Mouse (Mus musculus) limb, embryonic 13.5 days (tissue): ENCODE results near the gene Abtb1. TPM values are rescaled to one million over a fixed set of nuclear protein-coding genes. Genes with fewer than 3 reads are reported as not detected.

Source experiments
- ATAC-seq: fragments of 200-750 bp; cut with Nextera tagmentation; 2 replicates; pipeline ENCODE4 v1.8.0; 2017; ENCODE audit warnings: low read depth, moderate number of reproducible peaks, moderate TSS enrichment; ENCODE audit not compliant: low FRiP score
- H3K27ac ChIP-seq: fragments of 300-500 bp; sonication (generic); 2 replicates; pipeline ENCODE4 v1.5.1; 2015; ENCODE audit warnings: inconsistent platforms, mild to moderate bottlenecking, moderate library complexity
- H3K27me3 ChIP-seq: fragments of 300-500 bp; sonication (generic); 2 replicates; pipeline ENCODE4 v1.6.1; 2015; ENCODE audit warnings: mild to moderate bottlenecking, inconsistent platforms
- H3K36me3 ChIP-seq: fragments of 300-500 bp; sonication (generic); 2 replicates; pipeline ENCODE4 v1.6.1; 2015; ENCODE audit warnings: inconsistent platforms, mild to moderate bottlenecking, moderate library complexity
- H3K4me1 ChIP-seq: fragments of 300-500 bp; sonication (generic); 2 replicates; pipeline ENCODE4 v1.6.1; 2015; ENCODE audit warnings: inconsistent platforms
- H3K4me2 ChIP-seq: fragments of 300-500 bp; sonication (generic); replicated peaks from 2 replicates; pipeline ENCODE4 v1.6.1; 2015; ENCODE audit warnings: inconsistent platforms, mild to moderate bottlenecking, moderate library complexity
- H3K4me3 ChIP-seq: fragments of 300-500 bp; sonication (generic); 2 replicates; pipeline ENCODE4 v1.5.1; 2015; ENCODE audit warnings: moderate library complexity, mild to moderate bottlenecking, inconsistent platforms
- H3K9ac ChIP-seq: fragments of 300-500 bp; sonication (generic); 2 replicates; pipeline ENCODE4 v1.6.1; 2015; ENCODE audit warnings: mild to moderate bottlenecking, inconsistent platforms
- H3K9me3 ChIP-seq: fragments of 300-500 bp; sonication (generic); 2 replicates; pipeline ENCODE4 v1.6.1; 2016; ENCODE audit warnings: inconsistent platforms
- WGBS: fragments of 180-500 bp; shearing (Covaris S2); methylation state at CpG from one replicate; pipeline ENCODE4 v1.1.7; 2015; 5-methylcytosine and 5-hydroxymethylcytosine counted together
- polyA plus RNA-seq: library from polyadenylated mRNA; unstranded; fragments of >200 nt; fragmentation: Nextera tagmentation; extraction: Ambion mirVana; gene quantifications from 2 replicates; pipeline ENCODE4 v1.2.1, GENCODE M21; 2015

Gene Abtb1
- polyA plus RNA-seq = 28.0 and 30.2 TPM in 2 replicates

- H3K9ac ChIP-seq = peak within 1 kb of the TSS; percentile 86
- peaks cover 33% of the 10 kb centered on the region for H3K36me3 ChIP-seq
- no peaks in the 10 kb centered on the region for H3K9me3 ChIP-seq
- H3K4me1 ChIP-seq = peaks cover 27% of the 10 kb centered on the region
- H3K4me3 ChIP-seq = peak within 1 kb of the TSS; percentile 82
- H3K27ac ChIP-seq = peak within 1 kb of the TSS; percentile 79
- peak; percentile 97 for ATAC-seq
- H3K27me3 ChIP-seq = no peaks in the 10 kb centered on the region
- peak within 1 kb of the TSS; percentile 89 for H3K4me2 ChIP-seq
- WGBS = under 1% methylated on average over 71 of the region's 72 CpGs
These were observed at the start of gene Abtb1 for GRCm38 (mm10) chr6:88841781-88842689. Gene Abtb1, minus strand, starts transcription at chr6:88841984.

- Histone ChIP-seq H3K27me3 (no peaks in the 10 kb centered on the region), H3K27ac (no peak overlapping the region), H3K9me3 (no peaks in the 10 kb centered on the region), H3K9ac (no peak overlapping the region), H3K4me1 (peaks cover 6% of the 10 kb centered on the region; the same call in 1 of the 2 replicates), H3K4me3 (no peak overlapping the region), H3K36me3 (peaks cover 99% of the 10 kb centered on the region), H3K4me2 (no peak overlapping the region)
- 90% methylated on average over 7 of the region's 7 CpGs for WGBS
- ATAC-seq = no peak
These were observed 49.0 kb upstream of the Abtb1 start for GRCm38 (mm10) chr6:88890832-88891231.

GRCm38 (mm10) chr6:88889410-88890042 lies 47.7 kb upstream of the Abtb1 start:
- Histone ChIP-seq H3K9me3 (no peaks in the 10 kb centered on the region), H3K27ac (no peak overlapping the region), H3K9ac (no peak overlapping the region), H3K4me3 (no peak overlapping the region), H3K36me3 (peaks cover 99% of the 10 kb centered on the region), H3K27me3 (no peaks in the 10 kb centered on the region), H3K4me2 (no peak overlapping the region), H3K4me1 (no peaks in the 10 kb centered on the region)
- 91% methylated on average over 13 of the region's 13 CpGs for WGBS
- no peak for ATAC-seq

GRCm38 (mm10) chr6:88886417-88886967 lies 44.7 kb upstream of the Abtb1 start:
- peak; percentile 80; the same call in 1 of the 2 replicates for ATAC-seq
- no peak overlapping the region for H3K27ac ChIP-seq
- 63% methylated on average over 2 of the region's 2 CpGs for WGBS

GRCm38 (mm10) chr6:88885644-88886416 lies 44.0 kb upstream of the Abtb1 start:
- Histone ChIP-seq H3K9me3 (no peaks in the 10 kb centered on the region), H3K9ac (no peak overlapping the region), H3K36me3 (peaks cover 97% of the 10 kb centered on the region), H3K4me1 (no peaks in the 10 kb centered on the region), H3K4me2 (no peak overlapping the region), H3K27ac (no peak overlapping the region), H3K4me3 (no peak overlapping the region), H3K27me3 (no peaks in the 10 kb centered on the region)
- ATAC-seq = no peak
- WGBS = 94% methylated on average over 12 of the region's 12 CpGs

More at GRCm38 (mm10) chr6:88886417-88886967, 44.7 kb upstream of the Abtb1 start:
- no peak overlapping the region for H3K4me2 ChIP-seq
- no peak overlapping the region for H3K9ac ChIP-seq
- no peaks in the 10 kb centered on the region for H3K9me3 ChIP-seq
- H3K36me3 ChIP-seq = peaks cover 98% of the 10 kb centered on the region
- no peaks in the 10 kb centered on the region for H3K27me3 ChIP-seq
- H3K4me1 ChIP-seq = no peaks in the 10 kb centered on the region
- H3K4me3 ChIP-seq = no peak overlapping the region

- peaks cover 90% of the 10 kb centered on the region for H3K36me3 ChIP-seq
- no peaks in the 10 kb centered on the region for H3K4me1 ChIP-seq
- ATAC-seq = no peak
- H3K9me3 ChIP-seq = no peaks in the 10 kb centered on the region
- H3K27me3 ChIP-seq = no peaks in the 10 kb centered on the region
- no peak overlapping the region for H3K4me3 ChIP-seq
- no peak overlapping the region for H3K9ac ChIP-seq
- WGBS = 96% methylated on average over 17 of the region's 17 CpGs
- no peak overlapping the region for H3K4me2 ChIP-seq
- H3K27ac ChIP-seq = no peak overlapping the region
These were observed 42.9 kb upstream of the Abtb1 start for GRCm38 (mm10) chr6:88884690-88885089.

- WGBS = 92% methylated on average over 10 of the region's 10 CpGs
- no peak for ATAC-seq
- Histone ChIP-seq H3K9ac (no peak overlapping the region), H3K27me3 (no peaks in the 10 kb centered on the region), H3K36me3 (peaks cover 85% of the 10 kb centered on the region), H3K4me3 (no peak overlapping the region), H3K9me3 (no peaks in the 10 kb centered on the region), H3K4me2 (no peak overlapping the region), H3K4me1 (no peaks in the 10 kb centered on the region), H3K27ac (no peak overlapping the region)
These were observed 42.4 kb upstream of the Abtb1 start for GRCm38 (mm10) chr6:88884195-88884594.

GRCm38 (mm10) chr6:88881334-88881733 lies 39.5 kb upstream of the Abtb1 start:
- WGBS = 89% methylated on average over 7 of the region's 7 CpGs
- Histone ChIP-seq H3K4me1 (no peaks in the 10 kb centered on the region), H3K27me3 (no peaks in the 10 kb centered on the region), H3K36me3 (peaks cover 56% of the 10 kb centered on the region), H3K4me2 (no peak overlapping the region), H3K9me3 (no peaks in the 10 kb centered on the region), H3K27ac (no peak overlapping the region), H3K4me3 (no peak overlapping the region), H3K9ac (no peak overlapping the region)
- ATAC-seq = no peak

GRCm38 (mm10) chr6:88879471-88879870 lies 37.7 kb upstream of the Abtb1 start:
- H3K4me2 ChIP-seq = no peak overlapping the region
- peaks cover 10% of the 10 kb centered on the region for H3K27me3 ChIP-seq
- no peak overlapping the region for H3K27ac ChIP-seq
- WGBS = 63% methylated on average over 4 of the region's 4 CpGs
- H3K9ac ChIP-seq = no peak overlapping the region
- no peak overlapping the region for H3K4me3 ChIP-seq
- no peaks in the 10 kb centered on the region for H3K9me3 ChIP-seq
- H3K36me3 ChIP-seq = peaks cover 38% of the 10 kb centered on the region
- H3K4me1 ChIP-seq = no peaks in the 10 kb centered on the region
- ATAC-seq = no peak

- Histone ChIP-seq H3K9me3 (no peaks in the 10 kb centered on the region), H3K4me1 (peaks cover 32% of the 10 kb centered on the region), H3K36me3 (no peaks in the 10 kb centered on the region), H3K4me2 (peak within 1 kb of the TSS; percentile 96), H3K27me3 (peaks cover 10% of the 10 kb centered on the region), H3K9ac (peak within 1 kb of the TSS; percentile 89), H3K4me3 (peak within 1 kb of the TSS; percentile 87), H3K27ac (0 out of 2 replicates have a peak within 1 kb of the TSS, but pooled peaks have one; percentile 15)
- WGBS = 7% methylated on average over 41 of the region's 63 CpGs
- ATAC-seq = peak; percentile 69
These were observed 33.2 kb upstream of the Abtb1 start, which contains the start of gene Podxl2 for GRCm38 (mm10) chr6:88874868-88875508. Gene Podxl2, minus strand, starts transcription at chr6:88875044.
